Mouse (Mus musculus) embryo, embryonic 11 days (tissue): ENCODE measurements around the gene 1700057G04Rik.

Source experiments
- DNase-seq: peaks from one replicate; pipeline ENCODE4 v3.0.0-alpha.2; 2015

Gene 1700057G04Rik

GRCm38 (mm10) chr9:92402628-92403027, 93.5 kb downstream of the 1700057G04Rik start:
- no peak for DNase-seq
